Mouse (Mus musculus) neural tube, embryonic 10.5 days (tissue): ENCODE results near the gene Bmp3.

Source experiments
- DNase-seq: peaks from one replicate; pipeline ENCODE4 v3.0.0-alpha.2; 2017; ENCODE audit warnings: low spot score; ENCODE audit errors: extremely low spot score

Gene Bmp3

GRCm38 (mm10) chr5:98900926-98901325 lies 46.7 kb downstream of the Bmp3 start:
- DNase-seq, result no peak

GRCm38 (mm10) chr5:98902339-98902738 lies 48.1 kb downstream of the Bmp3 start:
- no peak for DNase-seq

GRCm38 (mm10) chr5:98918716-98919115 lies 64.5 kb downstream of the Bmp3 start:
- no peak for DNase-seq

GRCm38 (mm10) chr5:98921608-98922007 lies 67.4 kb downstream of the Bmp3 start:
- DNase-seq, result no peak

GRCm38 (mm10) chr5:98922921-98923320 lies 68.7 kb downstream of the Bmp3 start:
- DNase-seq, result no peak
